Mouse (Mus musculus): ENCODE data around the gene Trim14.

- TF ChIP-seq POLR2A (IDR thresholded peaks at IDR 0.05; ENCODE audit: insufficient read depth, low read depth, low read length) (no peak), EP300 (IDR thresholded peaks at IDR 0.05; ENCODE audit: insufficient read depth, low read depth, low read length) (no peak), CTCF (IDR thresholded peaks at IDR 0.05) (no peak)
These were observed 27.9 kb upstream of the Trim14 start for GRCm38 (mm10) chr4:46563847-46564246.

Data from heart, adult 2 months (tissue).